Mouse (Mus musculus): Measurements from ENCODE around the gene Ldha.
"Not testable (repeated sequence)": the region's sequence is repeated elsewhere in the genome, so short reads cannot be mapped to it uniquely, and the experiment has no call there.

The Ldha gene

DNA sequence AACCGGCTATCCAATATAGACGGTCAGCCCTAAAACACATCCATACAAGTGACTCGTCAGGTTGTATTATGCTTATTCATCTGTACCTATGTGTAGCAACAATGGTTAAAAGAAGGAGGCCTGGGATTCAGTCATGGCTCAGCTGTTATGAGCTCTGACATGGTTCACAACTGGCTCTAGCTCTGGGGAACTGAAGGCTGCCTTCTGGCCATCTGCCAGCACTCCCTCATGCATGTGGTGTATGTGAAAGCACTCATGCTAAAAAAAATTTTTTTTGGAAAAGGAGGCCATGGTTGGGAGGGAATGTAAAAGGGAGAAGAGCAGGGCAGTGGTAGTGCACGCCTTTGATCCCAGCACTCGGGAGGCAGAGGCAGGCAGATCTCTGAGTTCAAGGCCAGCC lies 38.6 kb downstream of the Ldha start:
- no peak for DNase-seq (ENCODE audit: extremely low spot score, low spot score)

DNA sequence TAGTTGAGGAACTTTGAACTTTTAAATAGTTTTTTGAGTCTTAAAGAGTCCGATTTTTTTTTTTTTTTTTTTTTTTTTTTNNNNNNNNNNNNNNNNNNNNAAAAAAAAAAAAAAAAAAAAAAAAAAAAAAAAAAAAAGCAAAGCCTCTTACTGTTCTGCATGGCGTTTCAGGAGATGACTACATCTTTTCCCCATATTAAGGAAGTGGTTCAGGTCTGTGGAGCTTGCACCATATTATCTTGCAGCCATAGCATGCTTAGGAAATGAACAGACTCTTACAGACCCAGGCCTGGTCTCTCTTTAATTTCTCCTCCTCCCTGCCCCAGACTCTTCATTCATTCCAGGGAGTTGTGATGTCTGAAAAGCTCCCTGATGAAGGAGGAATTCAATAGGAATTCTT lies 39.7 kb downstream of the Ldha start:
- DNase-seq (ENCODE audit: extremely low spot score, low spot score), result no peak

DNA sequence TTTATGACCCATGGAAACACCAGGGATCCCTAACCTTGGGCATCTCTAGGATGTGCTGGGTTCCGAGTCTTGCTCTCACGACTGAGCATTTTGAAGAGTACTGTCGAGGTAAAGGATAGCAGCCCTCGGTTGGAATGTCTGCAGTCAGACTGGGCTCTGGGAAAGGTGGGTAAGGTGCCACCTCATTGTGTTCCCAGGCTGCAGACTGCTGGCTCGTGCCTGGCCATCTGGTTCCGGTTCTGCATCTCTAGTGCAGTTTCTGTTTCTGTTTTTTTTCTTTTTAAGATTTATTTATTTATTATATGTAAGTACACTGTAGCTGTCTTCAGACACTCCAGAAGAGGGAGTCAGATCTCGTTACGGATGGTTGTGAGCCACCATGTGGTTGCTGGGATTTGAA lies 40.7 kb downstream of the Ldha start:
- DNase-seq (ENCODE audit: extremely low spot score, low spot score), result not testable (repeated sequence)

DNA sequence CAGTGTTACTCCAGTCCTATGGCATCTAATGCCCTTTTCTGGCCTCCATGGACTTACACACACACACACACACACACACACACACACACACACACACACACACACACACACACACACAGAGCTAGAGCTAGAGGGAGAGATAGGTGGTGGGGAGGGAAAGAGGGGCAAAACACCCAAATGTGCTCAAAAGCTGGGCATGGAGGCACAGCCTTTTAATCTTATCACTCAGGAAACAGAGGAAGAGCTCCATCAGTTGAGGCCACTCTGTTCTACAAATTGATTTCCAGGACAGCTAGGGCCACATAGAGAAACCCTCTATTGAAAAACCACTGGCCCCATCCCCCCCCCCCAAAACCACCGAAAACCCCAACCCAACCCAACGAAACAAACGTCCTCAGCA lies 42.0 kb downstream of the Ldha start:
- DNase-seq (ENCODE audit: extremely low spot score, low spot score), result no peak

DNA sequence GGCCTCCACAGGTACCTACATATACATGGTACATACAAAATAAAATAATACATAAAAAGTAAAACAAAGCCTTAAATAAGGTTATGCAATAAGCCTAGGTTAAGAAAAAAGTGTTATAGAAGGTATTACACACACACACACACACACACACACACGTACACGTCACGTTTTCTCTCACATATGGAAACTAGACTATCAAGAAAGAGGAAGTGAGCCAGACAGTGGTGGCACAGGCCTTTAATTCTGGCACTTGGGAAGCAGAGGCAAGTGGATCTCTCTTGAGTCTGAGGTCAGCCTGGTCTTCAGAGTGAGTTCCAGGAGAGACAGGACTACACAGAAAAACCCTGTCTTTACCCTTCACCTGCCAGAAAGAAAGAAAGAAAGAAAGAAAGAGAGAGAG lies 54.2 kb downstream of the Ldha start:
- DNase-seq (ENCODE audit: extremely low spot score, low spot score), result no peak

DNA sequence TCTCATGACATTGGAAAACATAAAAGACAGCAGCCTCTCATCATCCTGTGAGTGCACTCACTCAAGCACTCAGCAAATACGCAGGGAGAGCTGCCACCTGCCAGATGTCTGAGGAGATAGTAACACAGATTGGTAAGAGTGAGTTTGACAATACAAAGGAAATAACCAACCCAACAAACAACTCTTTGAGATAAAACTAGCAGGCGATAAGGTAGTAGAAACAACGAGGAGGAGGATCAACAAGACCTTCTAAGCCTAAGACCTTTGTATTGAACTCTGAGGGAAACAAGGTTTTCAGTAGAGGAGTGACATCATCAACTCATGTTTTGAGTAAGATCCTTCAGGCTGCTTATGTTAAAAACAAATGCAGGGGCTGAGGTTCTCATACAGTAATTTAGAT lies 58.1 kb downstream of the Ldha start:
- DNase-seq (ENCODE audit: extremely low spot score, low spot score), result no peak
